Mouse (Mus musculus): ENCODE data around the gene Ctsf. TPM values are rescaled to one million over a fixed set of nuclear protein-coding genes. Genes with fewer than 3 reads are reported as not detected.
A peak's percentile ranks its signal among the peaks of the same experiment; 100 is the strongest.
"Not testable (repeated sequence)": the region's sequence is repeated elsewhere in the genome, so short reads cannot be mapped to it uniquely, and the experiment has no call there.

The Ctsf gene
- polyA plus RNA-seq, 1 experiment from 2014 or later = 34.1 TPM

DNA sequence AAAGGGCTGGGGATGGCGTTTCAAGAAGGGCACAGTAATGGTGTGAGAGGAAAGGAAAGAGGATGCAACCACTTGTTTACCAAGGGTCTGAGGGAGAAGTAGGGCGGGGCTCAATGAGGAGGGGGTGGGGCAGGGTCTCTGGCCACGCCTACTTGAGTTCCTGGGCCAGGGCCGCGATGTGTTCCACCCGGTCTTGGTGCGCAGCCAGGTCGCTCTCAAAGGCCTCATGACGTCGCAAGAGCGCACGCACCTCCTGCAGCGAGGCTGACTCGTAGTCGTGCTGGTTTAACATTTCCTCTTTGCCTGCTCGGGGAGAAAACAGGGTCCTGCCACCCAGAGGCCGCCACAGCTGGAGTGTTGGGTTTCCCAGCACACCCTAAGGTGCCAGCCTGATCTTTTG, 10.2 kb downstream of the Ctsf start:
- H3K9ac ChIP-seq (ENCODE audit: low read length) = peak overlapping the region; percentile 52; the same call in 1 of the 2 replicates
- ATAC-seq (ENCODE audit: insufficient read depth, low FRiP score) = no peak
- peaks cover 6% of the 10 kb centered on the region for H3K4me1 ChIP-seq (ENCODE audit: control insufficient read depth, insufficient read depth, low read length)
- WGBS = 3% methylated on average over 17 of the region's 17 CpGs
- H3K9me3 ChIP-seq (replicated peaks; ENCODE audit: control insufficient read depth, low read length) = no peaks in the 10 kb centered on the region
- H3K36me3 ChIP-seq (ENCODE audit: control insufficient read depth, insufficient read depth, low read length) = no peaks in the 10 kb centered on the region
- peak overlapping the region; percentile 37; the same call in 1 of the 2 replicates for H3K4me2 ChIP-seq (ENCODE audit: low read depth, low read length)
- H3K4me3 ChIP-seq (replicated peaks; ENCODE audit: low read length) = no peak overlapping the region; the same call in 1 of the 2 replicates
- no peaks in the 10 kb centered on the region for H3K27me3 ChIP-seq (ENCODE audit: control insufficient read depth, insufficient read depth, low read length)
- H3K27ac ChIP-seq (ENCODE audit: low read length) = no peak overlapping the region

- ATAC-seq (ENCODE audit: insufficient read depth, low FRiP score); H3K9ac ChIP-seq (ENCODE audit: low read length); H3K27me3 ChIP-seq (ENCODE audit: control insufficient read depth, insufficient read depth, low read length); H3K4me1 ChIP-seq (ENCODE audit: control insufficient read depth, insufficient read depth, low read length); H3K9me3 ChIP-seq (replicated peaks; ENCODE audit: control insufficient read depth, low read length); H3K27ac ChIP-seq (ENCODE audit: low read length); H3K36me3 ChIP-seq (ENCODE audit: control insufficient read depth, insufficient read depth, low read length); H3K4me2 ChIP-seq (ENCODE audit: low read depth, low read length); H3K4me3 ChIP-seq (replicated peaks; ENCODE audit: low read length): not testable (repeated sequence)
- 94% methylated on average over 1 of the region's 1 CpGs for WGBS
Measured at GRCm38 (mm10) chr19:4874613-4875012, 19.7 kb downstream of the Ctsf start.

- Histone ChIP-seq H3K27ac (ENCODE audit: low read length) (no peak overlapping the region), H3K27me3 (ENCODE audit: control insufficient read depth, insufficient read depth, low read length) (no peaks in the 10 kb centered on the region), H3K36me3 (ENCODE audit: control insufficient read depth, insufficient read depth, low read length) (no peaks in the 10 kb centered on the region), H3K9me3 (replicated peaks; ENCODE audit: control insufficient read depth, low read length) (no peaks in the 10 kb centered on the region), H3K4me3 (replicated peaks; ENCODE audit: low read length) (no peak overlapping the region), H3K4me1 (ENCODE audit: control insufficient read depth, insufficient read depth, low read length) (peaks cover 4% of the 10 kb centered on the region), H3K4me2 (ENCODE audit: low read depth, low read length) (no peak overlapping the region), H3K9ac (ENCODE audit: low read length) (no peak overlapping the region)
- no peak for ATAC-seq (ENCODE audit: insufficient read depth, low FRiP score)
- 55% methylated on average over 4 of the region's 4 CpGs for WGBS
Measured at GRCm38 (mm10) chr19:4876241-4876640, 21.3 kb downstream of the Ctsf start.

DNA sequence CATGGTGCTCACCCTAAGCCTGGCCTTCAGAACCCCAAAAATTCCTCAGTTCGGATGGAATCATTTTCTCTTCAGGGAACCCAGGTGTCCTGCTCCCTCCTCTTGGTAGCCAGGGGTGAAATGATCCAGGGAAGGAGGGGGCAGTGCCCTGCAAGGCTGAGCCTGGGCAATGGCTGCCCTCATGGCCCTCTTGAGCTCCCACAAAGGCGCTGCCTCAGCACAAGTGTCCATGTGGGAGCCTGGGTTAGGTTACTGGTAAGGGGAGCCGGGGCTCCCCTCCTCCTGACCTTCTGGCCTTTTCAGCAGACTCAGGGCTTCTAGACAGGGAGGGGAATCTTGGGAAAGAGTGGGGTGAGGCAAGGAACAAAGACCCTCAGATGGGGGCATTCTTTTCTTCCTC, 21.8 kb downstream of the Ctsf start:
- Histone ChIP-seq H3K4me3 (replicated peaks; ENCODE audit: low read length) (no peak overlapping the region), H3K9me3 (replicated peaks; ENCODE audit: control insufficient read depth, low read length) (no peaks in the 10 kb centered on the region), H3K27ac (ENCODE audit: low read length) (no peak overlapping the region), H3K9ac (ENCODE audit: low read length) (no peak overlapping the region), H3K36me3 (ENCODE audit: control insufficient read depth, insufficient read depth, low read length) (no peaks in the 10 kb centered on the region), H3K4me2 (ENCODE audit: low read depth, low read length) (no peak overlapping the region), H3K27me3 (ENCODE audit: control insufficient read depth, insufficient read depth, low read length) (no peaks in the 10 kb centered on the region), H3K4me1 (ENCODE audit: control insufficient read depth, insufficient read depth, low read length) (peaks cover 4% of the 10 kb centered on the region)
- ATAC-seq (ENCODE audit: insufficient read depth, low FRiP score) = no peak
- WGBS = 70% methylated on average over 3 of the region's 3 CpGs

DNA sequence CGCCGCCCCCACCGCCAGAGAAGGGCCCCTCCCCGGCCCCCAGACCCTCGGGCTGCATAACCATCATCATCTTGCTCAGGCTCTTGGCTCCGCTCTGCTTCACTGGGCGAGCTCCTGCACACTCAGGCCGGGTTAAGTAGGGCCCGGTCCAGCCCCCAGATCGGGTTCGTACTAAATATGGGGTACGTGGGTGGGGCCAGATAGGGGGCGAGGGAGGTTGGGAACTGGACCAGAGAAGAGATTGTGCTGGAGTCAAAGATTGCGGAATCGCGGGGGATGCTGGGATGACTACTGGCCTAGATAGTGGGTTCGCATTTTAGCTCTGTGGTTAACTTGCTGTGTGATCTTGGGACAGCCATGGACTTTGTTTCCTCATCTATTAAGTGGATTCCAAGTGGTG, 22.9 kb downstream of the Ctsf start, which contains the start of gene Actn3:
Gene Actn3, minus strand, starts transcription at position 125 of the 400 bp plus-strand sequence.
- Histone ChIP-seq H3K4me3 (replicated peaks; ENCODE audit: low read length) (peak within 1 kb of the TSS; percentile 98), H3K4me1 (ENCODE audit: control insufficient read depth, insufficient read depth, low read length) (peaks cover 4% of the 10 kb centered on the region), H3K27ac (ENCODE audit: low read length) (peak within 1 kb of the TSS; percentile 56), H3K4me2 (ENCODE audit: low read depth, low read length) (peak within 1 kb of the TSS; percentile 93), H3K27me3 (ENCODE audit: control insufficient read depth, insufficient read depth, low read length) (no peaks in the 10 kb centered on the region), H3K9me3 (replicated peaks; ENCODE audit: control insufficient read depth, low read length) (no peaks in the 10 kb centered on the region), H3K9ac (ENCODE audit: low read length) (peak within 1 kb of the TSS; percentile 95), H3K36me3 (ENCODE audit: control insufficient read depth, insufficient read depth, low read length) (no peaks in the 10 kb centered on the region)
- peak; percentile 47; the same call in 1 of the 2 replicates for ATAC-seq (ENCODE audit: insufficient read depth, low FRiP score)
- 4% methylated on average over 17 of the region's 17 CpGs for WGBS

- H3K4me2 ChIP-seq (ENCODE audit: low read depth, low read length) = peak within 1 kb of the TSS; percentile 93
- H3K4me1 ChIP-seq (ENCODE audit: control insufficient read depth, insufficient read depth, low read length) = peaks cover 4% of the 10 kb centered on the region
- peak; percentile 97 for ATAC-seq (ENCODE audit: insufficient read depth, low FRiP score)
- no peaks in the 10 kb centered on the region for H3K9me3 ChIP-seq (replicated peaks; ENCODE audit: control insufficient read depth, low read length)
- H3K27me3 ChIP-seq (ENCODE audit: control insufficient read depth, insufficient read depth, low read length) = no peaks in the 10 kb centered on the region
- peak within 1 kb of the TSS; percentile 56 for H3K27ac ChIP-seq (ENCODE audit: low read length)
- peak within 1 kb of the TSS; percentile 95 for H3K9ac ChIP-seq (ENCODE audit: low read length)
- no peaks in the 10 kb centered on the region for H3K36me3 ChIP-seq (ENCODE audit: control insufficient read depth, insufficient read depth, low read length)
- peak within 1 kb of the TSS; percentile 98 for H3K4me3 ChIP-seq (replicated peaks; ENCODE audit: low read length)
- under 1% methylated on average over 52 of the region's 52 CpGs for WGBS
Measured at GRCm38 (mm10) chr19:4878405-4879323, 23.7 kb downstream of the Ctsf start, which contains the start of gene Zdhhc24. Gene Zdhhc24, plus strand, starts transcription at chr19:4878668.

DNA sequence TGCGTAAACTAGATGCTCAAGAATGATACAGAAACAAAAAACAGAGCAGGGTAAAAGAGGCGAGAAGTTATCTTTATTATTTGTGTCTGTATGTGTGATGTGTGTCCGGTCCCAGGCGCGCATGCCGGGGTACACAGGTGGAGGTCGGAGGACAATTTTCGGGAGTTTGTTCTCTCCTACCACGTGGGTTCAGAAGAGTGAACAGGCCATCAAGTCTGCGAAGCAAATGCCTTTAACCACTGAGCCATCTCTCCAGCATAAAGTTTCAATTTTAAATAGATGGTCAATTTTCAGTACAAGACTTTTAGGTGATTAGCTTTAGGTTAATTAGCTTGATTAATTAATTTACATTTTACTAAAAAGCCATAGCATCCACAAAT, 24.4 kb downstream of the Ctsf start:
- Histone ChIP-seq H3K36me3 (ENCODE audit: control insufficient read depth, insufficient read depth, low read length) (no peaks in the 10 kb centered on the region), H3K4me2 (ENCODE audit: low read depth, low read length) (peak overlapping the region; percentile 93), H3K4me1 (ENCODE audit: control insufficient read depth, insufficient read depth, low read length) (peaks cover 4% of the 10 kb centered on the region), H3K27ac (ENCODE audit: low read length) (no peak overlapping the region), H3K9ac (ENCODE audit: low read length) (peak overlapping the region; percentile 95), H3K9me3 (replicated peaks; ENCODE audit: control insufficient read depth, low read length) (no peaks in the 10 kb centered on the region), H3K4me3 (replicated peaks; ENCODE audit: low read length) (peak overlapping the region; percentile 98), H3K27me3 (ENCODE audit: control insufficient read depth, insufficient read depth, low read length) (no peaks in the 10 kb centered on the region)
- no peak for ATAC-seq (ENCODE audit: insufficient read depth, low FRiP score)
- 63% methylated on average over 10 of the region's 10 CpGs for WGBS

DNA sequence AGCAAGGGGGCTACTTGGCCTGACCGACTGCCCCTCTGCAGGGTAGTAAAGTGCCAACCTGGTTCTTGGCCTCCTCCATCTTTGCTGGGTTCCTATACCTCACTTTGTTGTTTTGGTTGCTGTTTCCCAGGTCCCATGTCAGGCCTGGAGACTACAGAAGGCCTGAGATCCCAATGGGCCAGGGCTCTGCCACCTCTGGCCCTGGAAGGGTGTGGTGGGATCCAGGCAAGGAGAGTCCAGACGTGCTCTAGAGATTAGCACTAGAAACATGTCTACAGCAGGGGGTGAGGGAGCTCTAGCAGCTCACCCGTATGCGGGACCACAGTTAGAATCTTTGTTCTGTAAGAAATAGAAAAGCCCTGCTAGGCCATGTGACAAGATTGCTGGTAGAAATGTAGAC, 29.0 kb downstream of the Ctsf start:
- no peak for ATAC-seq (ENCODE audit: insufficient read depth, low FRiP score)
- Histone ChIP-seq H3K9ac (ENCODE audit: low read length) (no peak overlapping the region), H3K4me2 (ENCODE audit: low read depth, low read length) (no peak overlapping the region), H3K4me1 (ENCODE audit: control insufficient read depth, insufficient read depth, low read length) (peaks cover 4% of the 10 kb centered on the region), H3K27ac (ENCODE audit: low read length) (no peak overlapping the region), H3K36me3 (ENCODE audit: control insufficient read depth, insufficient read depth, low read length) (no peaks in the 10 kb centered on the region), H3K9me3 (replicated peaks; ENCODE audit: control insufficient read depth, low read length) (no peaks in the 10 kb centered on the region), H3K4me3 (replicated peaks; ENCODE audit: low read length) (no peak overlapping the region), H3K27me3 (ENCODE audit: control insufficient read depth, insufficient read depth, low read length) (no peaks in the 10 kb centered on the region)
- WGBS = 79% methylated on average over 4 of the region's 4 CpGs

DNA sequence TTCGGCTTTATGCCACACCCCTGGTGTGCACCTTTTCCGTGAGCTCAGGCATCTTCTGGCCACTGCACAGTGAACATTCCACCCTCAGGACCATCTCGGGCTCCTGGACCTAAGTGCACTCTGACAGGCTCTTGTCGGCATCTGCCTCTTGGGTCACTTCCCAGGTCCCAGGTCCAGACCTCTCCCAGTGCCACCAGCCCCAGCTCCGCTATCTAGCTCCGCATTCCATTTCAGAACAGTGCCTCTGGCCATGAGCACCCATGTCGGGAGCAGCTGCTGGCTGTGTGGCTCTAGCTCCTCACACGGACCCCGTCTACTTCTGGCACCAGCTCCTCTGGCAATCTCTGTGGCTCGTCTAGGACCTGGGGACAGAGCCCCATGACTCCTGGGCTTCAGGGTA, 34.9 kb downstream of the Ctsf start:
- no peak for ATAC-seq (ENCODE audit: insufficient read depth, low FRiP score)
- no peak overlapping the region for H3K9ac ChIP-seq (ENCODE audit: low read length)
- no peak overlapping the region for H3K4me3 ChIP-seq (replicated peaks; ENCODE audit: low read length)
- WGBS = 85% methylated on average over 10 of the region's 10 CpGs
- H3K27me3 ChIP-seq (ENCODE audit: control insufficient read depth, insufficient read depth, low read length) = no peaks in the 10 kb centered on the region
- no peaks in the 10 kb centered on the region for H3K9me3 ChIP-seq (replicated peaks; ENCODE audit: control insufficient read depth, low read length)
- H3K27ac ChIP-seq (ENCODE audit: low read length) = no peak overlapping the region
- H3K4me2 ChIP-seq (ENCODE audit: low read depth, low read length) = no peak overlapping the region
- H3K4me1 ChIP-seq (ENCODE audit: control insufficient read depth, insufficient read depth, low read length) = no peaks in the 10 kb centered on the region
- H3K36me3 ChIP-seq (ENCODE audit: control insufficient read depth, insufficient read depth, low read length) = no peaks in the 10 kb centered on the region

Data from stomach, embryonic 16.5 days (tissue).